Mouse (Mus musculus) limb, embryonic 14.5 days (tissue): Measurements from ENCODE around the gene Tdp1. TPM values are rescaled to one million over a fixed set of nuclear protein-coding genes. Genes with fewer than 3 reads are reported as not detected.

Experiments used
- ATAC-seq: fragments of 200-750 bp; cut with Nextera tagmentation; 2 replicates; pipeline ENCODE4 v1.8.0; 2017; ENCODE audit warnings: low read depth, moderate number of reproducible peaks, moderate TSS enrichment; ENCODE audit not compliant: low FRiP score
- DNase-seq: peaks from one replicate; pipeline ENCODE4 v3.0.0-alpha.2; 2015; ENCODE audit warnings: low spot score
- H3K27ac ChIP-seq: fragments of 300-500 bp; sonication (generic); replicated peaks from 2 replicates; pipeline ENCODE4 v1.5.1; 2014; ENCODE audit warnings: low read depth, mild to moderate bottlenecking, low read length, moderate library complexity, mixed read lengths
- H3K27me3 ChIP-seq: fragments of 300-500 bp; sonication (generic); 2 replicates; pipeline ENCODE4 v1.6.1; 2014; ENCODE audit warnings: low read length, mixed read lengths; ENCODE audit not compliant: control insufficient read depth, insufficient read depth
- H3K36me3 ChIP-seq: fragments of 300-500 bp; sonication (generic); 2 replicates; pipeline ENCODE4 v1.6.1; 2014; ENCODE audit warnings: mild to moderate bottlenecking, low read length, moderate library complexity, mixed read lengths; ENCODE audit not compliant: control insufficient read depth, insufficient read depth
- H3K4me1 ChIP-seq: fragments of 300-500 bp; sonication (generic); 2 replicates; pipeline ENCODE4 v1.6.1; 2014; ENCODE audit warnings: antibody characterized with exemption, low read length, mixed read lengths; ENCODE audit not compliant: control insufficient read depth, insufficient read depth
- H3K4me2 ChIP-seq: fragments of 300-500 bp; sonication (generic); replicated peaks from 2 replicates; pipeline ENCODE4 v1.6.1; 2014; ENCODE audit warnings: low read depth, mild to moderate bottlenecking, low read length, moderate library complexity; ENCODE audit not compliant: severe bottlenecking
- H3K4me3 ChIP-seq: fragments of 300-500 bp; sonication (generic); replicated peaks from 2 replicates; pipeline ENCODE4 v1.5.1; 2014; ENCODE audit warnings: low read length
- H3K9ac ChIP-seq: fragments of 300-500 bp; sonication (generic); 2 replicates; pipeline ENCODE4 v1.6.1; 2014; ENCODE audit warnings: mild to moderate bottlenecking, low read depth, low read length, moderate library complexity; ENCODE audit not compliant: severe bottlenecking
- H3K9me3 ChIP-seq: fragments of 300-500 bp; sonication (generic); 2 replicates; pipeline ENCODE4 v1.6.1; 2016; ENCODE audit warnings: low read length; ENCODE audit not compliant: control insufficient read depth
- POLR2A ChIP-seq: fragments of 200-500 bp; IDR thresholded peaks from 2 replicates; pipeline ENCODE4 v1.8.0; 2012; ENCODE audit warnings: inconsistent platforms, mild to moderate bottlenecking, moderate library complexity, borderline replicate concordance; ENCODE audit not compliant: insufficient read depth, insufficient read length; ENCODE audit errors: extremely low read depth
- WGBS: fragments of 180-500 bp; shearing (Covaris S2); extraction: QIAGEN DNeasy Blood & Tissue Kit; methylation state at CpG from one replicate; pipeline ENCODE4 v1.1.7; 2014; 5-methylcytosine and 5-hydroxymethylcytosine counted together
- microRNA-seq: library from miRNA; unstranded; fragments of <30 nt; microRNA quantifications from one replicate; pipeline ENCODE4, GENCODE M21; 2016
- polyA plus RNA-seq, 2 experiments: library from polyadenylated mRNA; depleted of rRNA in 1 of 2; stranded (reverse) in 1 of 2; unstranded in 1 of 2; fragments of >200 nt; fragmentation: Nextera tagmentation in 1 of 2; extraction: Ambion mirVana in 1 of 2; gene quantifications; 2 replicates each; pipeline versions ENCODE4 v1.2.1 to v1.2.3; 2012 to 2014

Gene Tdp1
- polyA plus RNA-seq, 2 experiments, result 42.1 to 47.8 TPM

GRCm38 (mm10) chr12:100001910-100002309 lies 117.6 kb downstream of the Tdp1 start:
- Histone ChIP-seq H3K9me3 (no peaks in the 10 kb centered on the region), H3K4me1 (peaks cover 4% of the 10 kb centered on the region; the same call in 1 of the 2 replicates), H3K36me3 (no peaks in the 10 kb centered on the region), H3K27ac (no peak overlapping the region), H3K9ac (no peak overlapping the region), H3K4me2 (no peak overlapping the region), H3K27me3 (no peaks in the 10 kb centered on the region), H3K4me3 (no peak overlapping the region)
- TF ChIP-seq POLR2A, result no peak
- DNase-seq (peak; percentile 22), ATAC-seq (no peak)
- 48% methylated on average over 3 of the region's 3 CpGs for WGBS

- WGBS, result 13% methylated on average over 8 of the region's 8 CpGs
- ATAC-seq, result peak; percentile 92
Observed at GRCm38 (mm10) chr12:100002914-100003587, 118.7 kb downstream of the Tdp1 start.

More at GRCm38 (mm10) chr12:100002914-100003587, 118.7 kb downstream of the Tdp1 start:
- Histone ChIP-seq H3K9me3 (no peaks in the 10 kb centered on the region), H3K36me3 (no peaks in the 10 kb centered on the region), H3K4me1 (peaks cover 4% of the 10 kb centered on the region; the same call in 1 of the 2 replicates), H3K9ac (no peak overlapping the region), H3K27me3 (no peaks in the 10 kb centered on the region), H3K27ac (0 out of 2 replicates have a peak overlapping the region, but pooled peaks have one; percentile 20), H3K4me3 (no peak overlapping the region), H3K4me2 (0 out of 2 replicates have a peak overlapping the region, but pooled peaks have one; percentile 19)
- TF ChIP-seq POLR2A, result no peak
- DNase-seq, result peak; percentile 77

Small RNAs within 50 kb of the gene (microRNA-seq; reads per million reads assigned to microRNA genes)
- not detected for gene Gm23291

Other genes starting within 250 kb of the Tdp1 start
- gene Efcab11, start 78 bp upstream of the Tdp1 start, polyA plus RNA-seq (2012; rRNA removed), result 4.9 and 6.4 TPM in 2 replicates
- gene Efcab11, start 78 bp upstream of the Tdp1 start, polyA plus RNA-seq (2014; fragmentation: Nextera tagmentation; extraction: Ambion mirVana), result 8.3 and 10.6 TPM in 2 replicates
- gene Kcnk13, start 80.0 kb downstream of the Tdp1 start, polyA plus RNA-seq (2012; rRNA removed), result 1.6 and 1.7 TPM in 2 replicates
- 2.4 and 2.6 TPM in 2 replicates for gene Kcnk13, start 80.0 kb downstream of the Tdp1 start, polyA plus RNA-seq (2014; fragmentation: Nextera tagmentation; extraction: Ambion mirVana)
- 81.1 and 127 TPM in 2 replicates for gene Psmc1, start 225.6 kb downstream of the Tdp1 start, polyA plus RNA-seq (2012; rRNA removed)
- gene Psmc1, start 225.6 kb downstream of the Tdp1 start, polyA plus RNA-seq (2014; fragmentation: Nextera tagmentation; extraction: Ambion mirVana), result 245 and 262 TPM in 2 replicates